Mouse (Mus musculus) forelimb bud, embryonic 11.5 days (tissue): Measurements from ENCODE around the gene Zfp706.
A peak's percentile ranks its signal among the peaks of the same experiment; 100 is the strongest.

Experiments used
- DNase-seq: peaks from one replicate; pipeline ENCODE4 v3.0.0-alpha.2; 2012; ENCODE audit warnings: low read depth, low spot score

Gene Zfp706

GRCm38 (mm10) chr15:37007233-37007958, at the start of gene Zfp706:
Zfp706 (minus strand) TSS chr15:37007773.
- DNase-seq: peak; percentile 96

GRCm38 (mm10) chr15:37054582-37054981, 47.0 kb upstream of the Zfp706 start:
- DNase-seq: peak; percentile 33

DNA sequence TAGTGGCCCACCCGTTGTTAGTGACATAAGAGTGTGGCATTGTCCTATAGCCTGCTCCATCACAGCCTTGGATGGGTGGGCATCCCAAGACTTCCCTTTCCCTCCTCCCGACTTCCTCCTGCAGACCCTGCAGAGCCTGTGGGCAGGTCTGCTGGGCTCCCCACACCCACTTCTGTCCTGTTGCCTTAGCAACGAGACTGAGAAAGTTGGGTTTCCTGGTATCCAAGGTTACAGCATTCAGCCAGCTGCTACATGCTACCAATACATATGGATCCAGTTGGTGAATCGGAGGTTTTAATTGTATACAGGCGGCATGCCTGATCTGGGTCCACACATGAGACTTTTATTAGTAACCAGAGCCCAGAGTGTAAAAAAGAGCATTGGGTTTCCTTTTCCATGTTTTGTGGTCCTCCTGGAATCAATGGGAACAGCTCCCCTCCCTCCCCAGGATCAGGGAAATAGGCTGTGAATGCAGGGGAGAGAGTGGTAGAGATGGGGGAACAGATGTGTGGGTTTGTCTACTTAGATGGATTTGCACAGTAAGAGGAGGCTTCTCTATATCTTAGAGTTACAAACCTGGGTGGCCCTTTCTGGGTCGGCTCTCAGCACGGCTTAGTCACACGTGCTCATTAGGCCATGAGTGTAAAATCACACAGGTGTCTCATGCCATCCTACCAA, 45.7 kb upstream of the Zfp706 start:
- peak; percentile 96 for DNase-seq

GRCm38 (mm10) chr15:37047403-37047802, 39.8 kb upstream of the Zfp706 start:
- no peak for DNase-seq

DNA sequence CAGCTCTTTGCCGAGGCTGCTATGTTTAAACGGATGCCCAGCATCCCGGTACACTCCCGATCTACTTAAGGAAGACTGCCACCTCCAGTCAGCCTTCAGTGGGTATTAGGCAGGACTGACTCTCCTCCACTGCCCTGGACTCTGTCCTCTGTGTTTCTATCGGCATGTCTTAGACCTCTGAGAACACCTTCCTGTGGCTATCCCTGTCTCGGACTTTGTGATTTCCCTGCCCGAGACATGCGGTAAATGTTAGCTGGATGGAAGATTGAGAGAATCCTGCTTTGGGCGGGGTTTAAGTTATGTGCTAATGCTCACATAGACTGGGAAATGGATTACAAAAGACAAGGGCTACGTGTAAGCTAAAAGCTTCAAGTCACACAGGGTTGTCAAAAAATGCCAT, 39.0 kb upstream of the Zfp706 start:
- DNase-seq: no peak

DNA sequence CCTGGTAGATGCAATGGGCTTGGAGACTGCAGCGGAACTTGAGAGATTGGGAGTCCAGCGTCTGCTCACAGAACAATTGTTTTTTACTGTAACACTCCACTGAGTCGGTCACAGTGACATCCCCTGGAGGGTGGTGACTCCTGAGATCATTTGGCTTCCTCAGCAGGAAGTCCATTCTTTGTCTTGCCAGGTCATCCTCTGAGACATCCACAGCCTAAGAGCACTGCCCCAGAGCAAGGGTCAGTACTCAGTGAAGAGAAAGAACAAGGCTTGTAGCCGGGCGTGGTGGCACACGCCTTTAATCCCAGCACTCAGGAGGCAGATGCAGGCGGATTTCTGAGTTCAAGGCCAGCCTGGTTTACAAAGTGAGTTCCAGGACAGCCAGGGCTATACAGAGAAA, 38.6 kb upstream of the Zfp706 start:
- DNase-seq: no peak

DNA sequence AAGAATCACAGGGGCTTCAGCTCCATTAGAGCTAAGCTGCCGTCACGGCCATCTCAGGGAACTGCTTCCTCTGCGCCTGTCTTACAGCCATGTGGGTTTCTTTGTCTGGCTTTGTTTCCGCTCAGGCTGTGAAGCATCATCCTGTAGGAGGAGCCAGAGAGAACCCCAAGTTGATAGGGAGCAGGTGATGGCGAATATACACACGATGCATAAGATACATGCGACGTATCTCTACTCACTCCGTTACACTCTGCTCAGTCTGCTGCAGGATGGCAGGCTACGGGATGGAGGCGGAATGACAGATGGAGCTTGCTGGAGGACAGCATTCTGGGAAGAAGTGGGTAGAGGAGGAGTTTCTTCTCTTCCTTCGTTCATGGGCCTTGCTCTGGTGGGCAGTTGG, 37.9 kb upstream of the Zfp706 start:
- no peak for DNase-seq

DNA sequence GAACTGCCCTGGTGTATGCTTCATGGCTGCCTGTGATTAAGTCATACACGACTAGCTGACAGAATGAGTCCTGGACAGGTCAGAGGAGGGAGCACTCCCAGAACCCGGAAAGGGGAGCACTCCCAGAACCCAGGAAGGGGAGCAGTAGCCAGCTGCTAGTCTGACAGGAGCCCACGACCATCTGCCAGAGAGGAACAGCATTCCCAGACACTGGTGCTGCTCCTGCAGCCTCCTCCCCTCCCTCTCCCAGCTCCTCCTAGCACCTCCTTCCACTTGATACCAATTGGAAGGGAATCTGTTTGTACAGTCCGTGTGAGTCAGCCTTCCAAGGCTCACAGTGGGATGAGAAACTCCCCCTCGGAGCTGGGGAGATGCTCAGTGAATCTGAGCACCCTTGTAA, 35.0 kb upstream of the Zfp706 start:
- DNase-seq: no peak

GRCm38 (mm10) chr15:37041214-37041613, 33.6 kb upstream of the Zfp706 start:
- no peak for DNase-seq

DNA sequence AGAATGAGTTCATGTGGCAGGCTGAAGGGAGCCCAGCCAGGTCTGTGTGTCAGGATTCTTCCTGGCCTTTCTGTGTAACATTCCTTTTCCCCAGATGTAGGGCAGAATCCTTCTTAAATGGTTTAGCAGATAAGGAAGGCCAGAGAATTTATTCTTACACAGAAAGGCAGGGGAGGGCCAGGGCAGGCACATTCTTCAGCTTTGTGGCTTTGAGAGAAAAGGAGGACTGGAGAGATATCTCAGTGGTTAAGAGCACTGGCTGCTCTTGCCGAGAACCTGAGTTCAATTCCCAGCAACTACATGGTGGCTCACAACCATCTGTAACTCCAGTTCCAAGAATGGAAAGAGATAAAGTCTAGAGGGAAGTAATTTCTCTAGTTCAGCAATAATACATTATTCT, 31.1 kb upstream of the Zfp706 start:
- no peak for DNase-seq

DNA sequence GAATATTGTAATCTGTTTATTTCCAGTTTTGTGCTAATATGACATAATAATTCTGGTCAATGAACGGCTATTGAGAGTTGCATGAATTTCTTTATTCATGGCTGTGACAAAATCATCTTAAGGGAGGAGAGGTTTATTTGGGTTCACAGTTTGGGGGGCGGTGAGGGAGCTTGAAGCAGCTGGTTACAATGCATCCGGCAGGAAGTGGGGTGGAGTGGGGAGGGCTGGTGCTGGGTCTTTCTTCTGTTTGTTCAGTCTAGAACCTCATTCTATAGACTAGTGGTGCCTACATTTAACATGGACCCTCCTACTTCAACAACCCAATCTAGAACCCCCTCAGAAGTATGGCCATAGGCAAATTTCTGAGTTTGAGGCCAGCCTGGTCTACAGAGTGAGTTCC, 30.1 kb upstream of the Zfp706 start:
- no peak for DNase-seq

- no peak for DNase-seq
Observed at GRCm38 (mm10) chr15:37036481-37037156, 29.0 kb upstream of the Zfp706 start.

GRCm38 (mm10) chr15:37034155-37034554, 26.6 kb upstream of the Zfp706 start:
- DNase-seq: no peak

DNA sequence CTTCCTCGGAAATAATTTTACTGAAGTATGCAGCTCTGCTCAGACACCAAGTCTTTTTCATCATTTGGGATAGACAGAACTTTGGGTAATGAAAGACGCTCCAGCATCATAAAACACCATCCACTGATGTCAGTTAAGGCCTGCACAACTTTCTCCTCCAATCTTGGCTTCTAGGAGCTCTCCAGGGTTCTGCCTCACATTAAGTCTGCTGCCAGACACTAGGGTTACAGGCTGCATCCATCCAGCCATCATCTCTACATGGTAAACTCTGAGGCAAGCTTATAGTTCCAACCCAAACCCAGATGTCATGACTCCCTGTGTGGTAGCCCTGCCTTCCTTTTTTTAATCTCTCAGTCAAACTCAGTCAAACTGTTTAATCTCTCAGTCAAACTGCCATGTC, 25.9 kb upstream of the Zfp706 start:
- no peak for DNase-seq

GRCm38 (mm10) chr15:37031334-37032150, 24.0 kb upstream of the Zfp706 start:
- peak; percentile 42 for DNase-seq

GRCm38 (mm10) chr15:37030929-37031328, 23.4 kb upstream of the Zfp706 start:
- DNase-seq: no peak

- no peak for DNase-seq
Observed at GRCm38 (mm10) chr15:37027956-37028355, 20.4 kb upstream of the Zfp706 start.

DNA sequence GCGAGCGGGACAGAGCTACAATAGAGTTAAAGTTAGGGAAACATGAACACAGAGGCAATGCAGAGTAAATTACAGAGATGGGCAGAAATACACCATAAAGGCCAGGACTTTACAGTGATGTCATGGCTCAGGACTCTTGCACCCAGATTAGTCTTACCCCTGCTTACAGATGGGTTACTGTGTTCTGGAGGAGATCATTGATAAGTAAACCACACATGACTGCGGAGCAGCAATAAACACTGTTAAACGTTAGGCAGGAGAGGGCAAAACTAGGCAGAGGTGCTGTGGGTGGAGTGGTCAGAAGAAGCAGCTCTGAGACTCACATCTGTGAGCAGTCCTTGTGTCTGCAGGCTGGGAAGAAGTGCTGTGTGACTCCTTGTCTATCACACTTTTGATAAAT, 18.9 kb upstream of the Zfp706 start:
- DNase-seq: no peak

GRCm38 (mm10) chr15:37020581-37021245, 13.1 kb upstream of the Zfp706 start:
- DNase-seq: no peak

- no peak for DNase-seq
Observed at GRCm38 (mm10) chr15:37019434-37019833, 11.9 kb upstream of the Zfp706 start.

GRCm38 (mm10) chr15:37011897-37012296, 4.3 kb upstream of the Zfp706 start:
- DNase-seq: no peak
